Mouse (Mus musculus) heart, postnatal 0 days (tissue): ENCODE results near the gene Ccdc125.

Experiments used
- CTCF ChIP-seq: IDR thresholded peaks from 2 replicates; pipeline ENCODE4 v1.5.1; 2016; ENCODE audit warnings: antibody characterized with exemption, control low read depth, low read depth
- EP300 ChIP-seq: IDR thresholded peaks from 2 replicates; pipeline ENCODE4 v1.6.1; 2016; ENCODE audit warnings: antibody characterized with exemption, low read depth

- TF ChIP-seq EP300 (peak; percentile 93), CTCF (no peak)
These were observed 18.7 kb upstream of the Ccdc125 start, which contains the start of the genes Ak6 and Rad17 for GRCm38 (mm10) chr13:100650550-100651438.
